Mouse (Mus musculus): ENCODE data around the gene Dnah1. TPM values are rescaled to one million over a fixed set of nuclear protein-coding genes. Genes with fewer than 3 reads are reported as not detected.

The Dnah1 gene
- polyA plus RNA-seq, 1 experiment, result 0.02 TPM

- Histone ChIP-seq H3K79me2 (ENCODE audit: control insufficient read depth, insufficient read depth) (no peaks in the 10 kb centered on the region), H3K27me3 (ENCODE audit: control insufficient read depth, insufficient read depth, insufficient read length) (peaks cover 6% of the 10 kb centered on the region), H3K4me3 (no peak overlapping the region), H3K4me2 (ENCODE audit: low read depth) (no peak overlapping the region), H3K36me3 (ENCODE audit: control insufficient read depth, insufficient read depth) (no peaks in the 10 kb centered on the region), H3ac (ENCODE audit: control insufficient read depth, insufficient read length) (no peak overlapping the region)
- TF ChIP-seq MYOG (IDR thresholded peaks at IDR 0.05; ENCODE audit: control insufficient read depth in 1 of 3, insufficient read depth in 1 of 3, insufficient read length in 2 of 3, low read depth in 2 of 3) (no peak), MAX (IDR thresholded peaks at IDR 0.05; ENCODE audit: low read depth) (no peak), POLR2A (IDR thresholded peaks at IDR 0.05; ENCODE audit: insufficient read length, low read depth) (no peak), CEBPB (IDR thresholded peaks at IDR 0.05; ENCODE audit: insufficient read depth, poor library complexity, severe bottlenecking) (no peak), USF1 (IDR thresholded peaks at IDR 0.05; ENCODE audit: low read depth) (no peak)
Observed at GRCm38 (mm10) chr14:31327681-31328080, 4.0 kb upstream of the Dnah1 start.

- H3K4me3 ChIP-seq, result no peak overlapping the region
- TF ChIP-seq SRF (IDR thresholded peaks at IDR 0.05; ENCODE audit: control insufficient read depth, insufficient read length, low read depth), result no peak
- TF ChIP-seq MYOG (IDR thresholded peaks at IDR 0.05; ENCODE audit: control insufficient read depth in 1 of 3, insufficient read depth in 1 of 3, insufficient read length in 2 of 3, low read depth in 2 of 3), result no peak
- no peak for TF ChIP-seq POLR2AphosphoS2 (IDR thresholded peaks at IDR 0.05; ENCODE audit: insufficient read length, low read depth)
- no peak for TF ChIP-seq POLR2A (IDR thresholded peaks at IDR 0.05; ENCODE audit: insufficient read length, low read depth)
- TF ChIP-seq USF1 (IDR thresholded peaks at IDR 0.05; ENCODE audit: low read depth), result no peak
- TF ChIP-seq TCF12 (IDR thresholded peaks at IDR 0.05; ENCODE audit: insufficient read depth, poor library complexity, severe bottlenecking), result no peak
- no peak for TF ChIP-seq CEBPB (IDR thresholded peaks at IDR 0.05; ENCODE audit: insufficient read depth, poor library complexity, severe bottlenecking)
- TF ChIP-seq TCF3 (IDR thresholded peaks at IDR 0.05; ENCODE audit: insufficient read length, low read depth), result no peak
- no peak for TF ChIP-seq MAX (IDR thresholded peaks at IDR 0.05; ENCODE audit: low read depth)
- TF ChIP-seq REST (IDR thresholded peaks at IDR 0.05; ENCODE audit: insufficient read depth, insufficient read length), result no peak
- H3ac ChIP-seq (ENCODE audit: control insufficient read depth, insufficient read length), result no peak overlapping the region
- H3K27me3 ChIP-seq (ENCODE audit: control insufficient read depth, insufficient read depth, insufficient read length), result peaks cover 6% of the 10 kb centered on the region
- H3K36me3 ChIP-seq (ENCODE audit: control insufficient read depth, insufficient read depth), result no peaks in the 10 kb centered on the region
- no peak overlapping the region for H3K4me2 ChIP-seq (ENCODE audit: low read depth)
- no peaks in the 10 kb centered on the region for H3K79me2 ChIP-seq (ENCODE audit: control insufficient read depth, insufficient read depth)
Observed at GRCm38 (mm10) chr14:31327196-31327595, 3.5 kb upstream of the Dnah1 start.

GRCm38 (mm10) chr14:31326770-31327169 lies 3.1 kb upstream of the Dnah1 start:
- Histone ChIP-seq H3ac (ENCODE audit: control insufficient read depth, insufficient read length) (no peak overlapping the region), H3K4me3 (no peak overlapping the region), H3K4me2 (ENCODE audit: low read depth) (no peak overlapping the region), H3K27me3 (ENCODE audit: control insufficient read depth, insufficient read depth, insufficient read length) (peaks cover 6% of the 10 kb centered on the region), H3K79me2 (ENCODE audit: control insufficient read depth, insufficient read depth) (no peaks in the 10 kb centered on the region), H3K36me3 (ENCODE audit: control insufficient read depth, insufficient read depth) (no peaks in the 10 kb centered on the region)
- TF ChIP-seq POLR2AphosphoS2 (IDR thresholded peaks at IDR 0.05; ENCODE audit: insufficient read length, low read depth) (no peak), SRF (IDR thresholded peaks at IDR 0.05; ENCODE audit: control insufficient read depth, insufficient read length, low read depth) (no peak), E2F4 (IDR thresholded peaks at IDR 0.05; ENCODE audit: insufficient read depth) (no peak), MYOG (IDR thresholded peaks at IDR 0.05; ENCODE audit: control insufficient read depth in 1 of 3, insufficient read depth in 1 of 3, insufficient read length in 2 of 3, low read depth in 2 of 3) (no peak), POLR2A (IDR thresholded peaks at IDR 0.05; ENCODE audit: insufficient read length, low read depth) (no peak)

GRCm38 (mm10) chr14:31325551-31325950 lies 1.9 kb upstream of the Dnah1 start:
- TF ChIP-seq E2F4 (IDR thresholded peaks at IDR 0.05; ENCODE audit: insufficient read depth) (no peak), TCF3 (IDR thresholded peaks at IDR 0.05; ENCODE audit: insufficient read length, low read depth) (no peak), POLR2AphosphoS2 (IDR thresholded peaks at IDR 0.05; ENCODE audit: insufficient read length, low read depth) (no peak)
- Histone ChIP-seq H3K27me3 (ENCODE audit: control insufficient read depth, insufficient read depth, insufficient read length) (peaks cover 12% of the 10 kb centered on the region), H3K4me3 (no peak overlapping the region), H3K4me2 (ENCODE audit: low read depth) (no peak overlapping the region), H3K36me3 (ENCODE audit: control insufficient read depth, insufficient read depth) (no peaks in the 10 kb centered on the region), H3ac (ENCODE audit: control insufficient read depth, insufficient read length) (no peak overlapping the region), H3K79me2 (ENCODE audit: control insufficient read depth, insufficient read depth) (no peaks in the 10 kb centered on the region)

- TF ChIP-seq E2F4 (IDR thresholded peaks at IDR 0.05; ENCODE audit: insufficient read depth) (no peak), TCF12 (IDR thresholded peaks at IDR 0.05; ENCODE audit: insufficient read depth, poor library complexity, severe bottlenecking) (no peak), POLR2A (IDR thresholded peaks at IDR 0.05; ENCODE audit: insufficient read length, low read depth) (no peak), POLR2AphosphoS2 (IDR thresholded peaks at IDR 0.05; ENCODE audit: insufficient read length, low read depth) (no peak), MYOD1 (IDR thresholded peaks at IDR 0.05; ENCODE audit: control insufficient read depth in 1 of 3, insufficient read length in 2 of 3, low read depth in 2 of 3) (no peak), CEBPB (IDR thresholded peaks at IDR 0.05; ENCODE audit: insufficient read depth, poor library complexity, severe bottlenecking) (no peak), TCF3 (IDR thresholded peaks at IDR 0.05; ENCODE audit: insufficient read length, low read depth) (no peak), MAX (IDR thresholded peaks at IDR 0.05; ENCODE audit: low read depth) (no peak), USF1 (IDR thresholded peaks at IDR 0.05; ENCODE audit: low read depth) (no peak), MYOG (IDR thresholded peaks at IDR 0.05; ENCODE audit: control insufficient read depth in 1 of 3, insufficient read depth in 1 of 3, insufficient read length in 2 of 3, low read depth in 2 of 3) (no peak), REST (IDR thresholded peaks at IDR 0.05; ENCODE audit: insufficient read depth, insufficient read length) (no peak), SRF (IDR thresholded peaks at IDR 0.05; ENCODE audit: control insufficient read depth, insufficient read length, low read depth) (no peak)
- Histone ChIP-seq H3K4me2 (ENCODE audit: low read depth) (no peak overlapping the region), H3K36me3 (ENCODE audit: control insufficient read depth, insufficient read depth) (no peaks in the 10 kb centered on the region), H3K79me2 (ENCODE audit: control insufficient read depth, insufficient read depth) (no peaks in the 10 kb centered on the region), H3ac (ENCODE audit: control insufficient read depth, insufficient read length) (no peak overlapping the region), H3K4me3 (no peak overlapping the region), H3K27me3 (ENCODE audit: control insufficient read depth, insufficient read depth, insufficient read length) (peaks cover 15% of the 10 kb centered on the region)
Observed at GRCm38 (mm10) chr14:31324851-31325250, 1.2 kb upstream of the Dnah1 start.
